Mouse (Mus musculus) lung, adult 2 months (tissue): ENCODE data around the gene Mx1. TPM values are rescaled to one million over a fixed set of nuclear protein-coding genes. Genes with fewer than 3 reads are reported as not detected.

Experiments
- DNase-seq: peaks from one replicate; pipeline ENCODE4 v3.0.0; 2022
- H3K4me1 ChIP-seq: fragments of 200-500 bp; 2 replicates; pipeline ENCODE4 v1.6.1; 2011; ENCODE audit warnings: low read length; ENCODE audit not compliant: control insufficient read depth, insufficient read depth
- H3K4me3 ChIP-seq: fragments of 200-500 bp; replicated peaks from 2 replicates; pipeline ENCODE3; 2011; ENCODE audit warnings: low read depth, mild to moderate bottlenecking, control low read depth, low read length; ENCODE audit errors: extremely low read depth
- CTCF ChIP-seq: fragments of 200-500 bp; IDR thresholded peaks from 2 replicates; pipeline ENCODE4 v1.5.1; 2011; ENCODE audit warnings: mild to moderate bottlenecking, low read length, control low read depth; ENCODE audit not compliant: insufficient read depth
- POLR2A ChIP-seq: fragments of 200-500 bp; IDR thresholded peaks from 2 replicates; pipeline ENCODE4 v1.6.1; 2011; ENCODE audit warnings: low read depth, mild to moderate bottlenecking, control low read depth, low read length, borderline replicate concordance; ENCODE audit errors: extremely low read depth
- WGBS: fragments of 180-500 bp; shearing (Covaris S2); methylation state at CpG from one replicate; pipeline ENCODE4 v1.1.7; 2018; 5-methylcytosine and 5-hydroxymethylcytosine counted together
- polyA plus RNA-seq: library from polyadenylated mRNA; depleted of rRNA; stranded (reverse); fragments of >200 nt; gene quantifications from 2 replicates; pipeline ENCODE4 v1.2.3, GENCODE M21; 2012

Mx1 gene
- polyA plus RNA-seq, 1 experiment, result 2.3 TPM

DNA sequence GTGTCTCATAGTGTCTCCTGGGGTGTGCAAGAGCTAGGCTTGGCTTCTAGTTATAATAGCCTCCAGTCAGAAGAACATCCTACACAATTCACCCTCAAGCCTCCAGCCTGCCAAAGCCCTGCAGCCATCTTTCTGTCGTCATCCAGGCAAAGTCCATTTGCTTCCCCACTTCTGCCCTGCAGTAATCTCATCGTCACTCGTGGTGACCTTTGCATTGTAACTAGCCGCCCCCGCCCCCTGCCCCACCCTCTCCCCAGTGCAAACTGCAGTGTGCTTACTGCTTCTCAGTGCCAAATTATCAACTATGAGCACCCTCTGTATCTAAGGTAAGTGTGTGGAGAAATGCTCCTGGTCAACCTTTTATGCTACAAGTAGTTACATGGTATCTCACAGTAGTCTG, 35.0 kb upstream of the Mx1 start:
- 50% methylated on average over 5 of the region's 5 CpGs for WGBS

DNA sequence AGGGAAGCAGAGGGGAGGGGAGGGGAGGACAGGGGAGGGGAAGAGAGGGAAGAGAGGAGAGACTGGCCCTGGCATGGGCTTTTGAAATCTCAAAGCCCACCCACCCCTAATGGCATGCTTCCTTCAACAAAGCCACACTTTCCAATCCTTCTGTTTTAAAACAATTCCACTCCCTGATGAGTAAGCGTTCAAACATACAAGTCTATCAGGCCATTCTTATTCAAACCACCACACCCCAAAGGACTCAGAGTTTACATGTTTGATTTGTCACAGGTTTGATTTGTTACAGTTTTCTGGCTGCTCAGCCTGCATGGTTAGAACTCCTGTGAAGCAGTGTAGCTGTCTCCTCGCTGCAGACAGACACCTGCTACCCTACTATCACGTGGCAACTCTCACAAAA, 33.3 kb upstream of the Mx1 start:
- Histone ChIP-seq H3K4me1 (no peaks in the 10 kb centered on the region), H3K4me3 (no peak overlapping the region)
- no peak for TF ChIP-seq CTCF
- no peak for TF ChIP-seq POLR2A
- no peak for DNase-seq
- 52% methylated on average over 3 of the region's 3 CpGs for WGBS

More for the DNA sequence above, 35.0 kb upstream of the Mx1 start:
- no peaks in the 10 kb centered on the region for H3K4me1 ChIP-seq
- no peak overlapping the region for H3K4me3 ChIP-seq
- DNase-seq, result no peak
- no peak for TF ChIP-seq POLR2A
- no peak for TF ChIP-seq CTCF

- 61% methylated on average over 1 of the region's 1 CpGs for WGBS
- H3K4me3 ChIP-seq, result no peak overlapping the region
- no peaks in the 10 kb centered on the region for H3K4me1 ChIP-seq
- TF ChIP-seq CTCF (no peak), POLR2A (no peak)
- DNase-seq, result no peak
Observed at GRCm38 (mm10) chr16:97492369-97492768, 29.7 kb upstream of the Mx1 start.

GRCm38 (mm10) chr16:97478655-97479054, 15.9 kb upstream of the Mx1 start:
- no peak for TF ChIP-seq POLR2A
- TF ChIP-seq CTCF, result no peak
- Histone ChIP-seq H3K4me1 (no peaks in the 10 kb centered on the region), H3K4me3 (no peak overlapping the region)
- DNase-seq, result no peak
- WGBS, result 32% methylated on average over 2 of the region's 2 CpGs

DNA sequence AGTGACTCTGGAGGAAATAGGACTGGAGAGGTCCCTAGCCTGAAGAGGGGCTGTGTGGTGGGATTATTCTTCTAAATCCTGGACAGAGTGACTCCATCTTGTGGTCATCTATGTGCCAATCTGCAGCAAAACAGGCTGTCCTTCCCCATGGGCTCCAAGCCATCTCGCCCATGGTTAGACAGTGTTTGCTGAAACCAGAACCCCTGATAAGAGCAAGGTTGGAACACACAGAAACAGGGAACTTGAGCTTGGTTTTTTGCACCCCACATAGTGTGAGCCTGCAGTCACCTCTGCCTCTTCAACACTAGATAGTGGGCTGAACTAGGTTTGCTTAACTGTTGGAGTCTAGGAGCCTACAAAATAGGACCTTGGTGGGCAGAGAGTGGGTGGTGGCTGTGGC, 13.8 kb upstream of the Mx1 start:
- 89% methylated on average over 1 of the region's 1 CpGs for WGBS
- H3K4me1 ChIP-seq, result no peaks in the 10 kb centered on the region
- DNase-seq, result no peak
- H3K4me3 ChIP-seq, result no peak overlapping the region
- TF ChIP-seq CTCF (no peak), POLR2A (no peak)

GRCm38 (mm10) chr16:97475581-97475980, 12.9 kb upstream of the Mx1 start:
- no peaks in the 10 kb centered on the region; the same call in 1 of the 2 replicates for H3K4me1 ChIP-seq
- no peak overlapping the region for H3K4me3 ChIP-seq
- no peak for DNase-seq
- TF ChIP-seq POLR2A (no peak), CTCF (no peak)
- WGBS, result 57% methylated on average over 3 of the region's 3 CpGs

DNA sequence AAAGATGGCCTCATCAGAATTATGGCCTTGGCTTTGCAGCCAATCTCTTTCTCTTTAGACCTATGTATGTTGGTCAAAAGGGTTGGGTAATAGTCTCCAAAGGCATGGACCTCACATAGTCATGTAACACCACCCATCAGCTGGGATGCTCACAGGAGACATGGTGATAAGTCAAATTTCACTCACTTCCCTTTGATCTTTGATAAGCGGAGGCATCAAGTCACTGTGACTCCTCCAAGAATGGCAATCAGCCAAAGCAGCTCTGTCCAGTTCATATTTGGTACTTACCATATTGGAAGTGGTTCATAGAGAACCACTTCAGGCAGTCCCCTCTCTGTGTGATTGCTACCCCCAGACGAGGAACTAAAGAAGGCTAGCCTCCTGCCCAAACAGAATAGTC, 12.0 kb upstream of the Mx1 start:
- Histone ChIP-seq H3K4me3 (no peak overlapping the region), H3K4me1 (peaks cover 2% of the 10 kb centered on the region; the same call in 1 of the 2 replicates)
- DNase-seq, result no peak
- TF ChIP-seq CTCF, result no peak
- TF ChIP-seq POLR2A, result no peak
- WGBS, result 72% methylated on average over 2 of the region's 2 CpGs

DNA sequence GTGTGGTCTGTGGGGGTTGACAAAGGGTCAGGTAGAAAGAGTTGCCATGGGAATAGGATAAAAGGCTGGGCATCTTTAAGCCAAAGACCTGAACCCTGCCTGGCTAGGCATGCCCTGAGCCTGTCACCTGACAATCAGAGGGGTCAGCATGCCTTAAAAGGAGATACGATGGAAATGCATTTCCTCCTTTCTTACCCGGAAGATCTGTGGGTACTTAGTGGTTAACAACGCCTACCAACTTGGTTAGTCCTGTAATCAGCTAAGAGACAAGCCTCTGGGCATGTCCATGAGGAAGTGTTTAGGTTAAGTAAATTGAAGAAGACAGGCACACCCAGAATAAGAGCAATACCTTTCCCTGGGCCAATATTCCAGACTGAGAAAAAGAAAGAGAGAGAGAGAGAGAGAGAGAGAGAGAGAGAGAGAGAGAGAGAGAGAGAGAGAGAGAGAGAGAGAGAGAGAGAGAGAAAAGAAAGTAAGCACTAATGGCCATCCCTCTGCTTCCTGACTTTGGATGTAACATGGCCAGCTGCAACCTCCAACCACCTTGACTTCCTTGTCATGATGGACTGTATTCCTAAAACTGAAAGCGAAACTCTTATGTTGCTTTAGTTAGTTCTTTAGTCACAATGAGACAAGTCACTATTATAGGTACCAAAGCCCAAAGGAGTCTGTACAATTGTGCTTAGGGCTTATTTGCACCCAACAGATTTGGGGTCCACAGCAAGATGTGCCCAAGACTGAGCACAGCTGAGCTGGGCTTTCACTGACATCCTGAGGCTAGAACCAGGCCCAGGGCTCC, 5.5 kb upstream of the Mx1 start:
- no peak for DNase-seq
- TF ChIP-seq POLR2A (no peak), CTCF (no peak)
- WGBS, result 68% methylated on average over 4 of the region's 4 CpGs
- H3K4me1 ChIP-seq, result peaks cover 2% of the 10 kb centered on the region; the same call in 1 of the 2 replicates
- H3K4me3 ChIP-seq, result no peak overlapping the region

- peaks cover 2% of the 10 kb centered on the region; the same call in 1 of the 2 replicates for H3K4me1 ChIP-seq
- no peak overlapping the region for H3K4me3 ChIP-seq
- no peak for DNase-seq
- 52% methylated on average over 3 of the region's 3 CpGs for WGBS
- TF ChIP-seq CTCF (no peak), POLR2A (no peak)
Observed at GRCm38 (mm10) chr16:97467472-97467871, 4.8 kb upstream of the Mx1 start.
